In genomic region chr15:11379431-11380086, GRCm38 (mm10) we compare ENCODE assay signal across 12 mouse cellular contexts. TPM values are rescaled to one million over a fixed set of nuclear protein-coding genes. Genes with fewer than 3 reads are reported as not detected.
DNase-seq lines count a peak whose midpoint lies in the region; ATAC-seq lines count a peak whose summit lies in the region.
"Had no signal": no experiment of that assay in that cellular context is flagged by ENCODE, and none has a peak within 500 bp of the region (broad histone marks: within the 10 kb centered on the region; RNA-seq: fewer than 3 reads in every experiment).

No protein-coding gene starts in this region.

- no peak for DNase-seq in forebrain, embryonic 10.5 days (ENCODE audit: extremely low spot score, low spot score)
- peak; percentile 23 for DNase-seq in kidney, postnatal 14 days
- peak; percentile 13 for DNase-seq in NIH3T3 (ENCODE audit: low read depth)
- DNase-seq in spleen, postnatal 14 days (ENCODE audit: low spot score in 2 of 2), result no peak
- DNase-seq in heart, postnatal 36 days, result no peak
- DNase-seq: gastrocnemius, postnatal 36 days; lung, postnatal 4 days; right cerebral cortex, postnatal 25 days had no signal

- intact Hi-C loops in heart, postnatal 36 days (cut with DNase I), result loop anchor here (1.0 kb wide), 2 partner anchors 341 to 458 kb away; no protein-coding TSS in a partner anchor

- H3K4me1 ChIP-seq in forebrain, embryonic 15.5 days, result peaks cover 2% of the 10 kb centered on the region; the same call in 1 of the 2 replicates
- 0 out of 2 replicates have a peak, but pooled peaks cover 6% of the 10 kb centered on the region for H3K4me1 ChIP-seq in forebrain, embryonic 10.5 days
- H3K4me1 ChIP-seq in kidney, embryonic 15.5 days, result 0 out of 2 replicates have a peak, but pooled peaks cover 3% of the 10 kb centered on the region
- no peaks in the 10 kb centered on the region for H3K4me1 ChIP-seq in midbrain, embryonic 15.5 days
- H3K4me1 ChIP-seq: heart, embryonic 12.5 days had no signal

- H3K4me2 ChIP-seq in forebrain, embryonic 15.5 days (replicated peaks), result no peak overlapping the region
- H3K4me2 ChIP-seq in kidney, embryonic 15.5 days, result no peak overlapping the region
- no peak overlapping the region for H3K4me2 ChIP-seq in midbrain, embryonic 15.5 days
- H3K4me2 ChIP-seq: heart, embryonic 12.5 days had no signal

- WGBS in forebrain, embryonic 15.5 days, result 84% methylated on average over 8 of the region's 8 CpGs
- WGBS in forebrain, embryonic 10.5 days, result 87% methylated on average over 8 of the region's 8 CpGs
- WGBS in kidney, embryonic 15.5 days, result 74% methylated on average over 8 of the region's 8 CpGs
- 86% methylated on average over 8 of the region's 8 CpGs for WGBS in midbrain, embryonic 15.5 days

- no peaks in the 10 kb centered on the region for H3K9me3 ChIP-seq in forebrain, embryonic 15.5 days
- H3K9me3 ChIP-seq in forebrain, embryonic 10.5 days, result no peaks in the 10 kb centered on the region
- no peaks in the 10 kb centered on the region for H3K9me3 ChIP-seq in kidney, embryonic 15.5 days (replicated peaks)
- H3K9me3 ChIP-seq in midbrain, embryonic 15.5 days, result no peaks in the 10 kb centered on the region
- H3K9me3 ChIP-seq: heart, embryonic 12.5 days had no signal

- H3K27ac ChIP-seq in forebrain, embryonic 15.5 days (replicated peaks), result no peak overlapping the region
- no peak overlapping the region for H3K27ac ChIP-seq in forebrain, embryonic 10.5 days
- no peak overlapping the region for H3K27ac ChIP-seq in kidney, embryonic 15.5 days
- no peak overlapping the region for H3K27ac ChIP-seq in midbrain, embryonic 15.5 days

- peak; percentile 33 for ATAC-seq in forebrain, embryonic 15.5 days (replicated peaks)
- ATAC-seq in kidney, embryonic 15.5 days (replicated peaks; ENCODE audit: low FRiP score), result no peak
- ATAC-seq in midbrain, embryonic 15.5 days (replicated peaks), result peak; percentile 34

- no peak overlapping the region for H3K9ac ChIP-seq in forebrain, embryonic 15.5 days (replicated peaks)
- no peak overlapping the region for H3K9ac ChIP-seq in kidney, embryonic 15.5 days
- no peak overlapping the region for H3K9ac ChIP-seq in midbrain, embryonic 15.5 days
- H3K9ac ChIP-seq: heart, embryonic 12.5 days had no signal

- no peaks in the 10 kb centered on the region for H3K27me3 ChIP-seq in forebrain, embryonic 15.5 days
- H3K27me3 ChIP-seq in forebrain, embryonic 10.5 days (ENCODE audit: poor library complexity, severe bottlenecking), result no peaks in the 10 kb centered on the region
- H3K27me3 ChIP-seq in kidney, embryonic 15.5 days, result no peaks in the 10 kb centered on the region
- H3K27me3 ChIP-seq in midbrain, embryonic 15.5 days (replicated peaks), result no peaks in the 10 kb centered on the region
- H3K27me3 ChIP-seq: heart, embryonic 12.5 days had no signal

- H3K36me3 ChIP-seq in forebrain, embryonic 15.5 days, result peaks cover 13% of the 10 kb centered on the region
- peaks cover 23% of the 10 kb centered on the region for H3K36me3 ChIP-seq in forebrain, embryonic 10.5 days (replicated peaks)
- H3K36me3 ChIP-seq in kidney, embryonic 15.5 days, result peaks cover 25% of the 10 kb centered on the region
- H3K36me3 ChIP-seq in midbrain, embryonic 15.5 days (replicated peaks), result peaks cover under 1% of the 10 kb centered on the region; the same call in 1 of the 2 replicates

- H3K4me3 ChIP-seq in forebrain, embryonic 15.5 days, result no peak overlapping the region
- H3K4me3 ChIP-seq in forebrain, embryonic 10.5 days, result no peak overlapping the region
- H3K4me3 ChIP-seq in kidney, embryonic 15.5 days (replicated peaks), result no peak overlapping the region
- no peak overlapping the region for H3K4me3 ChIP-seq in midbrain, embryonic 15.5 days
- H3K4me3 ChIP-seq: heart, embryonic 12.5 days had no signal

RNA-seq across cellular contexts. Expression of gene Tars, which starts 19.9 kb away (rescaled TPM):
- polyA plus RNA-seq in forebrain, embryonic 15.5 days (2015; fragmentation: Nextera tagmentation; extraction: Ambion mirVana), result 55.4 and 56.3 TPM in 2 replicates
- 88.0 and 101 TPM in 2 replicates for polyA plus RNA-seq in forebrain, embryonic 10.5 days (2016; fragmentation: Nextera tagmentation; extraction: Ambion mirVana)
- polyA plus RNA-seq in kidney, embryonic 15.5 days (2015; fragmentation: Nextera tagmentation; extraction: Ambion mirVana), result 62.9 and 63.8 TPM in 2 replicates
- polyA plus RNA-seq in midbrain, embryonic 15.5 days (2015; fragmentation: Nextera tagmentation; extraction: Ambion mirVana), result 47.3 and 47.9 TPM in 2 replicates
- total RNA-seq in heart, postnatal 36 days (2021), result 10 to 100 TPM; 19.2 to 23.0 TPM

Comparison
In these comparisons a context has a peak if more than half of its experiments do, and no peak if none do; other contexts are left out.
1. DNase-seq: peak in kidney, postnatal 14 days (single experiment) and NIH3T3 (single experiment); none in forebrain, embryonic 10.5 days (single experiment), spleen, postnatal 14 days (0 of 2) and heart, postnatal 36 days (0 of 2).